9 mouse cellular contexts compared by ENCODE assay signal in the genomic region with DNA sequence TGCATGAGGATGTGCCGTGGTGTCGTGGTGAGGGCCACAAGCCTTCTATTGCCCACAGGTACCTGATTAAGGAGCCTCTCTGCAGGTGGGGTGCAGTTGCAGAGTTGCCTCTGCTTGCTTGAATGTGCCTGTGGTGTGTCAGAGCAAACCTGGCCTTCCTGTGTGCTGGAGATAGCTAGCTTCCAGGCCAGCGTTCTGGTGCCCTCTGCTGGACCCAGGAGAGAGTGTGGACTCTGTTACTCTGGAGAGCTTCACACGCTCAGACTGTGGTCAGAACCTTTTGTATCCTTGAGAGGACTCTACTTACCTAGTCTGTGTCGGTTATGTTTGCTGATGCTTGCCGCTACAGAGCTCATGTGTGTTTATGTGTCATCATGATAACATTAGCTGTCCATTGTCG. TPM values are rescaled to one million over a fixed set of nuclear protein-coding genes. Genes with fewer than 3 reads are reported as not detected.
A peak's percentile ranks its signal among the peaks of the same experiment; 100 is the strongest.
DNase-seq lines count a peak whose midpoint lies in the region; ATAC-seq and TF ChIP-seq lines count a peak whose summit lies in the region.
"Had no signal": no experiment of that assay in that cellular context is flagged by ENCODE, and none has a peak within 500 bp of the region (broad histone marks: within the 10 kb centered on the region; RNA-seq: fewer than 3 reads in every experiment).

No protein-coding gene starts in this region.

- TF ChIP-seq EP300 in lung, postnatal 0 days (IDR thresholded peaks at IDR 0.05): no peak

- H3K9ac ChIP-seq in forebrain, embryonic 16.5 days (replicated peaks; ENCODE audit: low read depth, low read length): no peak overlapping the region
- no peak overlapping the region for H3K9ac ChIP-seq in lung, postnatal 0 days (replicated peaks; ENCODE audit: low read depth)

- H3K27ac ChIP-seq in forebrain, embryonic 16.5 days (ENCODE audit: low read length): no peak overlapping the region
- H3K27ac ChIP-seq in lung, postnatal 0 days (ENCODE audit: low read length): no peak overlapping the region

- peaks cover 13% of the 10 kb centered on the region for H3K4me1 ChIP-seq in forebrain, embryonic 16.5 days (replicated peaks; ENCODE audit: control insufficient read depth, insufficient read depth, low read length)
- peaks cover 18% of the 10 kb centered on the region; the same call in 1 of the 2 replicates for H3K4me1 ChIP-seq in lung, postnatal 0 days (ENCODE audit: insufficient read depth, low read depth, low read length)

- H3K4me3 ChIP-seq in forebrain, embryonic 16.5 days (replicated peaks; ENCODE audit: low read length): no peak overlapping the region
- H3K4me3 ChIP-seq in lung, postnatal 0 days (ENCODE audit: low read depth, low read length): no peak overlapping the region
- H3K4me3 ChIP-seq: erythroblast, embryonic 14.5 days had no signal

- H3K36me3 ChIP-seq in forebrain, embryonic 16.5 days (ENCODE audit: control insufficient read depth, insufficient read depth): peaks cover 28% of the 10 kb centered on the region
- peaks cover 14% of the 10 kb centered on the region; the same call in 1 of the 2 replicates for H3K36me3 ChIP-seq in lung, postnatal 0 days (ENCODE audit: insufficient read depth, low read length)

- ATAC-seq in cerebellum, adult (ENCODE audit: insufficient number of reproducible peaks, low FRiP score, low TSS enrichment): peak; percentile 69; the same call in 1 of the 2 replicates
- ATAC-seq in forebrain, embryonic 16.5 days: peak; percentile 68
- ATAC-seq in hematopoietic stem cell, adult 5-6 weeks (replicated peaks in 1 of 2; ENCODE audit: insufficient read depth in 1 of 2, low FRiP score in 2 of 2, low TSS enrichment in 1 of 2, low read depth in 1 of 2, poor library complexity in 2 of 2, severe bottlenecking in 2 of 2): peak; percentile 78 to 85
- ATAC-seq in lung, postnatal 0 days: peak; percentile 77

- H3K4me2 ChIP-seq in forebrain, embryonic 16.5 days (ENCODE audit: low read length): no peak overlapping the region
- no peak overlapping the region for H3K4me2 ChIP-seq in lung, postnatal 0 days (replicated peaks; ENCODE audit: low read depth, low read length)

- no peaks in the 10 kb centered on the region for H3K27me3 ChIP-seq in forebrain, embryonic 16.5 days (replicated peaks; ENCODE audit: control insufficient read depth, insufficient read depth, low read length)
- H3K27me3 ChIP-seq in lung, postnatal 0 days (replicated peaks; ENCODE audit: insufficient read depth, low read length): no peaks in the 10 kb centered on the region

- TF ChIP-seq CTCF in lung, postnatal 0 days (IDR thresholded peaks at IDR 0.05): peak; percentile 98

- no peaks in the 10 kb centered on the region for H3K9me3 ChIP-seq in forebrain, embryonic 16.5 days (ENCODE audit: control insufficient read depth, low read length)
- no peaks in the 10 kb centered on the region for H3K9me3 ChIP-seq in lung, postnatal 0 days (ENCODE audit: low read length)

- 57% methylated on average over 7 of the region's 7 CpGs for WGBS in forebrain, embryonic 16.5 days
- WGBS in lung, postnatal 0 days: 41% methylated on average over 7 of the region's 7 CpGs

- DNase-seq in ES-CJ7 (ENCODE audit: low read depth, low spot score): peak; percentile 79
- DNase-seq in layer of hippocampus, adult 8-10 months (ENCODE audit: low spot score in 2 of 2): peak; percentile 66 to 82
- DNase-seq in lung, postnatal 0 days (ENCODE audit: low spot score): peak; percentile 93
- DNase-seq in retina, embryonic 14.5 days (ENCODE audit: low spot score): peak; percentile 85
- DNase-seq in urinary bladder, adult 18-20 months (ENCODE audit: low spot score in 2 of 2): peak; percentile 62 to 73

RNA-seq across cellular contexts. Expression of a gene that starts 14.4 kb away (rescaled TPM):
- 60.7 and 66.1 TPM in 2 replicates for polyA plus RNA-seq in forebrain, embryonic 16.5 days (2015; fragmentation: Nextera tagmentation; extraction: Ambion mirVana)
- 3.6 and 5.6 TPM in 2 replicates for total RNA-seq in hematopoietic stem cell, adult 5-6 weeks (2017)
- total RNA-seq in layer of hippocampus, adult 8-10 months (2022): 10 to 100 TPM; 17.2 to 24.9 (median 19.0) TPM
- polyA plus RNA-seq in lung, postnatal 0 days (2015; fragmentation: Nextera tagmentation; extraction: Ambion mirVana): 6.9 and 7.4 TPM in 2 replicates

RNA-seq across cellular contexts. Expression of a gene that starts 28.4 kb away (rescaled TPM):
- 26.5 and 32.7 TPM in 2 replicates for polyA plus RNA-seq in forebrain, embryonic 16.5 days (2015; fragmentation: Nextera tagmentation; extraction: Ambion mirVana)
- 1.2 and 8.4 TPM in 2 replicates for total RNA-seq in hematopoietic stem cell, adult 5-6 weeks (2017)
- 10 to 100 TPM; 10.6 to 14.9 (median 13.3) TPM for total RNA-seq in layer of hippocampus, adult 8-10 months (2022)
- polyA plus RNA-seq in lung, postnatal 0 days (2015; fragmentation: Nextera tagmentation; extraction: Ambion mirVana): 15.6 TPM in 2 replicates
